Mouse (Mus musculus) retina, embryonic 14.5 days (tissue): ENCODE measurements around the gene Ank2.
"Not testable (repeated sequence)": the region's sequence is repeated elsewhere in the genome, so short reads cannot be mapped to it uniquely, and the experiment has no call there.

Source experiments
- DNase-seq: peaks from one replicate; pipeline ENCODE4 v3.0.0-alpha.2; 2015; ENCODE audit warnings: low spot score

The Ank2 gene

DNA sequence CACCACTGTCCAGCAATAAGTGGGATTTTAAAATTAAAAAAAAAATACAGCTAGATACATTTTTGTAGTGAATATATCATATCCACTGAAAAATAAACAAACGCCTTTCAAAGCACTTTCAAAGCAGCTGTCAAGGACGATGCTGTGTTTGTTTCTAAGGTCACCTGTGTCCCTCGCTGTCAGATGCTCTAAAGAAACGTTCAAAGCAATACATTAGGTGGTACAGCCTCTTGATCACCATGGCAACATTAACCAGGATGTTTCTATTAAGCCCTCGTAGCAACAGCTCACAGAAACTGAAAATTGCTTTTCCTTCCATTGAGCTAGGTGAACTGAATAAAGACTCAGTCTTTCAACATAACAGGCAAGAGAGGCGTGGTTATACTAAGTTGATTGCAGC, 17.5 kb downstream of the Ank2 start:
- DNase-seq = no peak

DNA sequence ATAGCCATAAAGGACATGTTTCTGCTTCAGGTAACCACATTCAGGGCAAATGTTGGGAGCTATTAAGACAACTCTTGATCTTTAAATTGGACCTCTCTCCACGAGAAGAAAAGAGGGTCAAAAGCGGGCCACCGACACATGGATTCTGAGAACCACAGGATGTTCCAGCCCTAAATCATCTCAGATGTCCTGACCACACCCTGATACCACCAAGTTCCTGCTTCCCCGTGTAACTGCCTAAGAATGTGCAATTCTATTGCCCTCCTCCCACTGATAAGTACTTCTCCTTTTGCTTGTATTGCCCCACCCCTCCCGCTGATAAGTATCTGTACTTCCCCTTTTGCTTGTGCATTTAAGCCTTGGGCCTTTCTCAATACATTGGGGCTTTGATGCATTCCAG, 18.8 kb downstream of the Ank2 start:
- DNase-seq = not testable (repeated sequence)

DNA sequence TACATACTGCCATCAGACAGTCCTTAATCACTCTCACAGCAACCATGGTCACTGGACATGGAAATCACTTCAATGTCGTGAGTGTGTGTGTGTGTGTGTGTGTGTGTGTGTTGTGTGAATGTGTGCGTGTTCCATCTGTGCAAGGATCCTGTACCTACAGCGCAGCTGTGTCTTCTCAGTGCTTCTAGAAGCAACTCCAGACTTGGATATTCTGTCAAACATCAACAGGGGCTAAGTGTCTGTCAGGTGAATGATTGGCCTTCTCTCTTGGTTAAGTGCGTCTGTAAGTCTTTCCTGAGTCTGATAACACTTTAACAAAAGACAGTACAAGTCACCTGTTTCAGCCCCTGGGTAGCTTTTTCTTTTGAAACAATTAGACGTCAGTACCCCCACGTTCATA, 25.0 kb downstream of the Ank2 start:
- DNase-seq = no peak

GRCm38 (mm10) chr3:127469164-127469752, 29.9 kb downstream of the Ank2 start:
- no peak for DNase-seq

DNA sequence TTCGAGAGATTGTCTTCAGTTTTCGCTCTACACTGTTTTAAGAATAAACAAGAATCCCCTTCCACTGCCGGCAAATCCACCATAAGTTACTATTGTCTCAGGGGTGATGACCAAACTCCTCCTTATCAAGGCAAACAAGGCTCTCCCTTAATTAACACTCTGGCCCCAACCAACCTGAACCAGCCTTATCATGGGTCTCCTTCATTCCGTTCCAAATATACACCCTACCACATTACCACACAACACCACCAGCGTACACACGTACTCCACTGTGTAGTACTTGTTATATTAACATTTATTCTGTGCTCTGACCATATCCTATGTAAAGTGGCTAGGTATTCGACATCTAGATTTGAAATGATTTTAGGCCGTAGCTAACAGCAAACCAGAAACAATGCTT, 30.6 kb downstream of the Ank2 start:
- no peak for DNase-seq

DNA sequence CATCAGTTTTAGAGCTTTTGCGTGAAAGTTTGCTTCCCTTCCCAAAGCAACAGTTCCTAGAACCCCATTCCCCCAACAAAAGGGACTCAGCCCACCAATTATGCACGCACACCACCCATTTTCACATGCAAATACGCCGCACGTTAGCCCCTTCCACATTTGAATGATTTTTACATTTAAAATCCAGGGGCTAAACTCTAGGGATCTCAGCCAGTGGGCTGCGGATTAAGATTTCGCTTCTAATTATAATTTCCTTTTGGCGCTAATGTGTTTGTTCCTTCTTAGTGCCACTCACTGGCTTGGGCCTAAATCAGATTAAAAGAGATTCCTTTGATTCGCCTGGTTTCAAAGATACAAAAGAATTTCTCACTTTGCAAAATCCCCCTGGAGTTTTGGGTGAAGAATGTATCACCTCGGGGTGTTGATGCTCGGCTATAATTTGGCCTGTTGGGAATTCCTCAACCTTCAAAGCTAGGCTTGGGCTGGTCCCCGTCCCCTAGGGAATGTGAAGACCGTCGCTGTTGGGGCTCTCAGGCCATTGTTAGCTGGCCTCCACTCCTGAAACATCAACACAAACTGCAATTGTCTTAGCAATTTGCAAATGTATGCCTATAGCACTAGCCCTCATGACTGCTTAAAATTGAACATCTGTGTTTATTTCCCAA, 35.2 kb downstream of the Ank2 start:
- peak; percentile 31 for DNase-seq

DNA sequence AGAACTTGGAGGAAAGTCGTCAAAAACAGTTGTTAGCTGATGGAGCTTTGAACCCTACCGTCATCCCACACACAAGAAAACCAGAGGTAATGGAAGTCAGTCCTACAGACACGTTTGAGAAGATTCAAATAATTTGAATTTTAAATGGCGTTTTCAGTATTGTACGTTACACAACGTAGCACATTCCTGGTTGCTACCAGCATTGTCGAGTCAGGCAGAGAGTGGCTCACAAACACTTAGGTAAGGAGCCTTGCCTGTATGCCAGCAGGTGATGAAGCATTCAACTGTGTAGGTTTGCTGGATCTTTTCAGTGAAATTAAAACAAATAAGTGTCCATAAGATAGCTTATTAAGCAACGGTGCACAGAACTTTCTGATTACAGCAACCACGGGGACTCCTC, 36.0 kb downstream of the Ank2 start:
- DNase-seq = no peak

- no peak for DNase-seq
Observed at GRCm38 (mm10) chr3:127462413-127462812, 36.7 kb downstream of the Ank2 start.

GRCm38 (mm10) chr3:127460891-127461437, 38.2 kb downstream of the Ank2 start:
- DNase-seq = no peak

DNA sequence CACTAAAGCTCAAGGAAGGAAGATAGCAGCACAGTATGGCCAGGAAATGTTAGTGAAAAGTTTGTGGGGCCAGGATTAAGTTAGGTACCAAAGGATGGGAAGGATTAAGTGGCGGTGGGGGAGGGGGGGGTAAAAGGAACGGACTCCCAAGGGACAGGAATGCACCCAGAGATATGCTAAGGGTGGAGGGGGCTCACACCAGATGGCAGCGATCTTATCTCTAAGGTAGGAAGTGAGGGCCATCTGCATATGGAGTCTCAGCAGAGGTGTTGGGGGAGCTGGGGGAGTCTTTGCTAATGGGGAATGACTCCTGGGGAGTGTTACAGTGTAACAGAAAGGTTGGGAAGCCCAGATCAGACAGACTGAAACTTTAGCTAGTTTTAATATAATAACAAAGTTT, 39.3 kb downstream of the Ank2 start:
- DNase-seq = no peak

DNA sequence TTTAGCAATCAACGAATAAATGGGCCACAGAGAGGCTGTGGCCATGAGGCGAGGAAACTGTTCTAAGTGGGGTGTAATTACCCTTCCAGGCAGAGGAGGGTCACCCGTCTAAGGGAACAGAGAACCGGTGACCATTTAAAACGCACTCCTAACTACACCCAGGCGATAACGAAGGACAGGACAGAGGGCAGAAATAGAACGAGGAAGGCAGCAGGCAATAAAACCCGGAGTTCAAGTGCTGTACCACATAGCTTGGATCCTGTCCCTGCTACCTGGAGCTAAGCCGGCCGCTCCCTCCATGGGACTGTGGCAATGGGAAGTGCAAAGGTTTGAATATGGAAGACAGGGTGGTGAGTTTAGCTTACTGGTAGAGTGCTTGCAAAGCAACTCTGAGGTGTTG, 40.2 kb downstream of the Ank2 start:
- DNase-seq = no peak

DNA sequence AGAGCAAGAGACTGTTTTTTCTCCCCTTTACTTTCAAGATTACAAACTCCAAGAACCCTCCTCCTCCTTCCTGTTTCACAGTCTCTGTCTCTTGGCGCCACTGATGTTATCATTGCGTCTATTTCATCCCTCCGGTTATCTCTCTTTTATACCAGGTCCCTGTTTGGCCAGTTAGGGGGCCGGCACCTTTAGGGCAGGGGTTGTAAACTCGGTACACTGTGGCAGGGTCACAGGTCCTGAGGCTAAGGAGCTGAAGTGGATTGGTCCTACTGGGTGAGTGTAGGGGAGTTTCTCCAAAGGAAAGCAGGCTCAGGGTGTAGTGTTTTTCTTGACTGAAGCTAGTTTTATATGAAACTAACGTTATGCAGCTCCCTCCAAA, 40.7 kb downstream of the Ank2 start:
- DNase-seq = no peak

DNA sequence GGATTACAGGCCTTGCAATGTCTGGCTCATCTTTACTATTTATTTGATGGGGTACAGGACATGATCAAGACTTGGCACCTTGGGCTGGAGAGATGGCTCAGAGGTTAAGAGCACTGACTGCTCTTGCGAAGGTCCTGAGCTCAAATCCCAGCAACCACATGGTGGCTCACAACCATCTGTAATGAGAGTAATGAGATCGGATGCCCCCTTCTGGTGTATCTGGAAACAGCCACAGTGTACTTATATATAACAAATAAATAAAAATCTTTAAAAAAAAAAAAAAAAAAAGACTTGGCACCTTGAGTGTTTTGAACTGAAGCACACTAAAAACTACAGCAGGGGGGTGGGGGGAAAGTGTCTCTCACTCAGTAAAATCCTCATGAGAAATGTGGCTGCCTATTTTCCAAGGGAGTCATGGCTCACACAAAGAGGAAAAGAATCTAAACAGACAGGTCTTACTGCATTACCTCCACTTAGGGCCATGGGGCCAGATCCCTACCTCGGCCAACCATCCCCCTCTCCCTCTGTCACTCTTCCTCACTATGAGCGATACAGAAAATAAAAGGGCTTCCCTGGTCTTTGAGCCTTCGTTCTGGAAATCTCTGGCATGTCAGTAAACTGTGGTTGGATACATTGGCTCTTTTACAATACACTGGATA, 41.3 kb downstream of the Ank2 start:
- no peak for DNase-seq

DNA sequence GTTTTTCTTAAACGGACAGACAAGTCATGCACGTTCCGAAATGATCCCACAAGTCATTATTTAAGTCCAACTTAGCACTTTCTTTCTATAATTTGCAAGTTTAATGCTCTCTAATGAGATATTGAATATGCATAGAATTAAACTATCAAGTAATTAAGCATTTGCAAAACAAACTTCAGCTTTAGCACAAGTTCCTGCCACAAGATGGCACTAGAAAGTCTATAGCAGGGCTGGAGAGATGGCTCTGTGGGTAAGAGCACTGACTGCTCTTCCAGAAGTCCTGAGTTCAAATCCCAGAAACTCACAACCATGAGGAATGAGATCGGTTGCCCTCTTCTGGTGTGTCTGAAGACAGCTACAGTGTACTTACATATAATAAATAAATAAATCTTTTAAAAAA, 45.4 kb downstream of the Ank2 start:
- no peak for DNase-seq

DNA sequence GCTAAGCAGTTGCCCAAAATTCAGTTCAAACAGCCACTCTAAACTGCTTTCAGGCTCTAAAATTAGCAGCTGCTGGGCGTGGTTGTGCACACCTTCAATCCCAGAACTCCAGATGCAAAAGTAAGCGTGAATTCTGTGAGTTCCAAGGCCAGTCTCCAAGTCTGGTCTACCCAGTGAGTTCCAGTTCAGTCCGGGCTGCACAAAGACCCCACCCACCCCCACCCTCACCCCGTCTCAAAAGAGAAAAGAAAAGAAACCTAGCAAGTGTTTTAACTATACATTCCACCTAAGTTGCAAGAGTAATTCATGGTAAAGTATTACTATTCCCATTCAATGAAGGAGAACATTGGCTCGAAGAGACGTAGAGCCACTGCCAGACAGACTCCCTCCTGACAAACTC, 45.9 kb downstream of the Ank2 start:
- DNase-seq = no peak

DNA sequence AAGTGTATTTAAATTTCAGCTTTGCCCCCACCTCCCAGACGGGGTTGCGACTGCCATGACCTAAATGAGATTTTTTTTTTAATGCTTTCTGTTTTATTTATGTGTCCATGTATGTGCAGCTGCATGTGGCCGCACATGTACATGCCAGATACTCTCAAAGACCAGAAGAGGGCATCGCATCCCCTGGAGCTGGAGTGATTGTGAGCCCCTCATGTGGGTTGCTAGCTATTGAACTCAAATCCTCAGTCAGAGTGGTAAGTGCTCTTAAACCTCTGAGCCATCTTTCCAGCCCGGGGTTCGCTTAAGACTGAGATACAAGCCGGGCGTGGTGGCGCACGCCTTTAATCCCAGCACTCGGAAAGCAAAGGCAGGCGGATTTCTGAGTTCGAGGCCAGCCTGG, 46.9 kb downstream of the Ank2 start:
- peak; percentile 49 for DNase-seq

GRCm38 (mm10) chr3:127451741-127452140, 47.4 kb downstream of the Ank2 start:
- DNase-seq = no peak

GRCm38 (mm10) chr3:127451070-127451469, 48.1 kb downstream of the Ank2 start:
- DNase-seq = peak; percentile 77

DNA sequence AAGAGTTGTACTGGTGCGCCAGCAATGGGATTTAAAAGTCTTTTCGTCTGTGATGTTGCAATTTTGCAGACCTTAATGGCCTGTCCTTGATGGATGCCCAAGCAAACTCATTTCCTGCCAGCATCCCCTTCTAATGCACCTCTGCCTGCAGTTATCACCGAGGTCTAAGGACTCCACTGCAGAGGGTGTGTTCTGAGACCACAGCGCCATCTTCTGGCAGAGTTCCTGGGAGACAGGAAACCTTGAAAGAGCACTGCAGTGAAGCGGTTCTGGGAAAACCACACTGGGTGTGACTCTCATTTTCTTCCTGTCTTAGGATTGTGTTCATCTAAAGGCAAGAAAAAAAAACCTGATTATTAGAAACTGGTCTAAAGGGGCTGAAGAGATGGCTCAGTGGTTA, 53.0 kb downstream of the Ank2 start:
- DNase-seq = peak; percentile 87

DNA sequence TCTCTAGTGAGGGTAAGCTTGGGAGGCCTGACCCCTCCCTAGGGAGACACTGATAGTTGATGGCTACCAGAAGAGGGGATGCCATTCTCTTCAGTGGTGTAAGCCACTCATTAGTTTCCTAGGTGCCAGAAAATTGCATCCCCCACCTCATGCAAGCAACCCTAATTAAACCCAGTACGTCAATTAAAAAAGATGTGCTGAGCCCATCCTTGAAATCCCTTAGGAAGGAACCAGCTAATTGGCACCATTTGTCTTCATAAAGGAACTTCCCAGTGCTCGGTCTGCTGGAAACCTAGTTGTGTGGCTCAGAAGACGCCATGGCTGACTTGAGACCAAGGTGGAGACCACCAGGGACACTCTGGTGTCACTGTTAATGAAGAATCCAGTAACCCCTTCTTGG, 65.9 kb downstream of the Ank2 start:
- peak; percentile 52 for DNase-seq

DNA sequence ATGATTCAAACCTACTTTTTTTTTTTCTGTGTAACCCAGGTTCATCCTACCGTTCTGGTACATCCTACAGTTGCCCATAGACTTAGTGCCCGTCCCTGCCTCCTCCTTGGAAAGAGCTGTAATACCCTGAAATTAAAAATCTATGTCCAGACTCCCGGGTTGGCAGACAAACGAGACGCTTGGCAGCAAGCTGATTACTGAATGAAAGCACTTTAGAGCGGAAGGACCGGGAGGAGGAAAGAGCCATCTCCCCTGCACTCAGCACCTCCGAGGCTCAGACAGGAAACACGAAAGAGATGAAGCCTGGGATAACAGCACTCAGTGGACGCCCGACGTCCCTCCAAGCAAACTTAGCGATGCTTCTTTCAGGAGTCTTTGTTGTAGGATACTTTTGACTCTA, 69.3 kb downstream of the Ank2 start:
- DNase-seq = no peak

DNA sequence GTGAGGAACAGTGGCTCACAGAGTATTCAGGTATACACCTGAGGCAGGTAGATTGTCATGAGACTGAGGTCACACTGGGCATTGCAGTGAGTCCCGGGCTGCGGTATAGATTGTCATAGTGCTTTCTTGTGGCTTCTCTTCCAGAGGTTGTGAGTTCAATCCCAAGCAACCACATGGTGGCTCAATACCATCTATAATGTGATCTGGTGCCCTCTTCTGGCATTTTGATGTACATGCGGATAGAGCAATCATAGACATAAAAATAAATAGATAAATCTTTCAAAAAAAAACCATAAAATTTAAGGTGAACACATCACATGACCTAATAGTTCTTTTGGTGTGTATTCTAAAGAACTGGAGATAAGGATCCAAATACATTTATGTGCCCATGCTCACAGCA, 70.6 kb downstream of the Ank2 start:
- DNase-seq = peak; percentile 58

DNA sequence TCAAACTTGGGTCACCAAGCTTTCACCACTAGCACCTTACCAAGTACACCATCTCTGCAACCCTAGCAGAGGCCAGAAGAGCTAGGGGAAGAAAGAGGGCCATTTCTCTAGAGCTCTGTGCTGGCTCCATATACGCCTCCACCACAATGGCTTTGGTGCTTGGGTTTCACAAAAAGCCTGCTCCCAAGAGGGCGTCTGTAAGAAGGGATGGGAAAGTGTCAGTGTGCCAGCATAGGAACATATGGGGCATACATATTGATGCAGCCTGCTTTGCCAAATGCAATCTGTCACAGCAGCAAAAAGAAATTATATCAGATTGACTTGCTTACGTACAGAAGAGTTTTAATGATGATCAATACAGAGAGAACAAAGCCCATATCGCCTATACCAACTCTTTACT, 82.2 kb downstream of the Ank2 start:
- no peak for DNase-seq

DNA sequence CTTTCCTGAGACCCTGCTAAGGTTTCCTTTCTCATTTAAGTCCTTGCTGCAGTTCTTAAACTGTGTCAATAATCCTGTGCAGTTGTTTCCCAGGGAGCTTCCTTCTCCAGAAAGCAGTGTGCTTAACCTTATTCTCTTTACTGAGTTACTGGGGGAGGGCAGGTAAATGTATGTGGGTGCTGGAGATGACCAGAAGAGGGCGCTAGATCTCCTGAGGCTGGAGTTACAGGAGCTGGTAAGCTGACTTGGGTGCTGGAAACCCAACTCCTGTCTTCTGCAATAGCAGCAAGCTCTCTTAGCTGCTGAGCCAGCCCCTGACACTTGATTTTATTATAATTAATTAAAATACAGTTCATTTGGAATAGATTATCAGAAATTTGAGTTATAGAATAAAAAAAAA, 84.7 kb downstream of the Ank2 start:
- peak; percentile 28 for DNase-seq
